Mouse (Mus musculus) kidney, adult 8-10 months (tissue): ENCODE results near the gene Shisa5.

Experiments used
- DNase-seq, 2 experiments: peaks; one replicate each; pipeline ENCODE4 v3.0.0; 2022

The Shisa5 gene

DNA sequence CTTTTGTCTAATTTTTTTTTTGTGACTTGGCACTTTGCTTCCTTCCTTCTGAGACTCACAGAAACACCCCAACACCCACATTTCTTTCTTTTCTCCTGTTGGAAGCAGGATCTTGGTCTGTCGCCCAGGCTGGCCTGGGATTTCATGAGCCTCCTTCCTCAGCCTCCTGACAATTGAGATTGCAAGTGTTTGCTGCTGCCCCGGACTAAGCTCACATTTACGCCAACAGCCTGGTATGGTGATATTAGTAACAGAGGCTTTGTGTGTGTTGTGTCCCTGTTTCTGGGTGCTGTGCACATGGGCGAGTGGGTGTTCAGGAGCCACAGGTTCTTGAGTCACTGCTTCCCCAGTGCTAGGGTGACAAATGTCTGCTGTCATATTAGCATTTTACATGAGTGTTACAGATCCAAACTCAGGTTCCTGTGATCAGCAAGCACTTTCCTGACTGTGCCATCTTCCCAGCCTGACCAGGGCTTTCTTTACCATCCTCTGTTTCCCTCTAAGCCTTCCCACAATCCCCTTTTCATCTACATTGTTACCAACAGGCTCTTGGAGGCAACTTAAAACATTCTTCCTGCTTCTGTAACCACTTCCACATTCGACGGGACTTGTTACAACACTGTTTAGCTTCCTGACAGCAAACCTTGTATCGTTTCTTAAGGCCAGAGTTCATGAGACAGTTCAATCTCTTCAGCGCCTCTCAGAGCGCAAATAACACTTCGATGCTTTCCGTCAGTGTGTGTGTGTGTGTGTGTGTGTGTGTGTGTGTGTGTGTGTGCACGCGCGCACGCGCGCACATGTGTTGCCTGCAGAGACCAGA, 15.3 kb upstream of the Shisa5 start:
- no peak for DNase-seq

DNA sequence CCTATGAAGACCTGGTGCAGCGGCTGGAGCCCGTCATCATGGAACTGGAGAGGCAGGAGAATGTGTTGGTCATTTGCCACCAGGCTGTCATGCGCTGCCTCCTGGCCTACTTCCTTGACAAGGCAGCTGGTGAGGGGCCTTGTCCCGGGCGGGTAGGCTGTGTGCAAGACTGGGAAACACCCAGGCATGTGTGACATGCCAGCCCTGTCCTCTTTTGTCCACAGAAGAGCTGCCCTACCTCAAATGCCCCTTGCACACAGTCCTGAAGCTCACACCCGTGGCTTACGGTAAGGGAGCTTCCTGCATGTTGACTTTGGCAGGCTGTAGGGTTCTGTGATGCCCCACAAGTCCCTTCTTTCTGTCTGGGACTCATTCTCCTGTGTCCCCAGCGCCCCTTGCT, 10.8 kb upstream of the Shisa5 start:
- DNase-seq = no peak

GRCm38 (mm10) chr9:109028421-109028820, 9.9 kb upstream of the Shisa5 start:
- no peak for DNase-seq

DNA sequence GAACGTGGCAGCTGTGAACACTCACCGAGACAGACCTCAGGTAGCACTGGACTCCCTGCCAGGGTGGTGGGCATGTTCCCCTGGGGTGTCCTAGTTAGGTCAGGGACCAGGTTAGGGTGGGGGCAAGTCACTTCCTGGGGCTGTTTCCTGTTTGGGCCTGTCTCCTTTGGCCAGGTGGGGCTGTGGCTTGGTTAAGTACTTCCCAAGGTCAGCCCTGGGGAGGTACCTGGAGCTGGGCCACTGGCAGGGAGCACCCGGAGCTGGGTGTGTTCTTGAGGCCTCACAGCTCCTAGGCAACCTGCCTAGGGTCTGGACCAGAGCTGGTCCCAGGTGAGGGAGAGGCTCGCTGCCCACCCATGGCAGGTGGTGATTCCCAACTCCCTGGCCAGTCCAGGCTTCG, 9.4 kb upstream of the Shisa5 start:
- no peak for DNase-seq

GRCm38 (mm10) chr9:109030312-109030711, 8.1 kb upstream of the Shisa5 start:
- DNase-seq = no peak

- DNase-seq = no peak
Observed at GRCm38 (mm10) chr9:109031001-109031400, 7.4 kb upstream of the Shisa5 start.

GRCm38 (mm10) chr9:109031686-109032085, 6.7 kb upstream of the Shisa5 start:
- DNase-seq = no peak

GRCm38 (mm10) chr9:109032435-109032834, 5.9 kb upstream of the Shisa5 start:
- no peak for DNase-seq

DNA sequence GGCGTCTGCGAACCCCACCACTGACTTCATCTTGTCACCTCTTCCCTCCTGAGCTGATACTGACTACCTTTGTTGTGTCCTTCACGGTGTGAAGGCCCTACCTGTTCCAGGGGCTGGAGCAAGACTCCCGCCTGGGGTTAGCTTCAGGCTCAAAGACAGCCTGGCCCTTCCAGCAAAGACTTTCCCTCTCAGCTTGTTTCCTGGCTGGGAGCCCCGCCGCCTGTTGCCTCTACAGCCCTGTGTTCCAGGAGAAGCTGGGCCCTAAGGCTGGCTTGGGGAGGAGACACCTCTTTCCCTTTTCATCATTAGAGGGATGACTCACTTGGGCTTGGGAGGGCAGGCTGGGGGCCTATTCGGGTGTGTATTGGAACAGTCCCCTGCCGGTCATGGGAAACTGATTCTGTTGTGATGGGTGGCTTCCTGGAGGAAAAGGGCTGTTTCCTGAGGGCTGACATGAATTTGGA, 568 bp downstream of the Shisa5 start:
- DNase-seq = peak; percentile 66 to 68

DNA sequence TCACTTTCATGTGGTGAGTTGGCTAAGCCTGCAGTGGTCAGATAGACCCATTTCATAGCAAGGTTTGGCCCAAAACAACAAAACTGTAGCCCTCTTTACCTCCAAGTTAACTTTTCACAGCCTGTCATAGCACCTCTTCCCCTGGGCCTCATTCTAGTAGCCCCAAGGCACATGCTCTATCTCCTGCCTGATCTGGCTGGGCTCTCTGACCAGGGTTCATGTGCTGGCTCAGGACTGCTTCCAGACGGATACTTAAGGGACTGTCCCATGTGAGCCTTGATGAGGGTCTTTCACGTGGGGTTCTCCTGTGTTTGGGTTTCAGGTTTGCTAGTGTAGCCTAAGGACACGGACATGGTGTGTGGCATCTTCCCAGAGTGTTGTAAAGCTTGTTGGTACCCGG, 1.3 kb downstream of the Shisa5 start:
- DNase-seq = no peak

DNA sequence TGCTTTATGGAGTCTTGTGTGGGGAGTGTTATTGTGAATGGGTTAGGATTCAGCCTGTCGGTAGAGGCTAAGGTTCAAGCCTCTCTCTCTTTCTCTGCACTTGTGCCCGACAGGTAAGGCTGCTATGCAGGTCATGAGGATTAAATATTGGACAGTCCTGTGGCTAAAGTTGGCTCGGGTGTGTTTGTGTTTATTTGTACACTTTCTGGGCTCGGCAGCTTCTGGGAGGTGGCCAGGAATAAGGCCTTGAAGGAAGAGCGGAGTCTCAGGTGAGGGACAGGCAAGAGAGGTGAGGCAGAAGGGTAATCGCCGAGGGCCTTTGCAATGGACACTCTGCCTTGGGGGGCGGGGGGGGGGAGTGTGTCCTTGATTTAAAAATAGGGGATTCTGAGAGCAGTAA, 1.9 kb downstream of the Shisa5 start:
- peak; percentile 61 to 65 for DNase-seq

GRCm38 (mm10) chr9:109040906-109041305, 2.5 kb downstream of the Shisa5 start:
- DNase-seq = peak; percentile 25 to 55

GRCm38 (mm10) chr9:109041351-109041750, 3.0 kb downstream of the Shisa5 start:
- DNase-seq = no peak

DNA sequence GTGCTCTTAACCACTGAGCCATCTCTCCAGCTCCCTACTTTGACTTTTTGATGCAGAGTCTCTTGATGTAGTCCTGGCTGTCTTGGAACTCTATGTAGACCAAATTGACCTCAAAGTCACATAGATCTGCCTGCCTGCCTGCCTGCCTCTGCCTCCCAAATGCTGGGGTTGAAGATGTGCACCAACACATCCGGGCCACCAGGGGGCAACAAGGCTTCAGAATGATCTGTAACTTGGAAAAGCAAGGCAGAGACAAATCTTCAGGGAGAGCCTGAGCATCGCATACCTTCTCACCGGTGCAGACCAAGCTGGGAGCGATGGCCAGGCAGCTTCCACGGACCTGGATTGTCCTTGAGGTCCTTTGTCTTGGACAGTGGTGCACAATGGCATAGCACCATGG, 7.9 kb downstream of the Shisa5 start:
- peak; percentile 54 to 71 for DNase-seq

- no peak for DNase-seq
Observed at GRCm38 (mm10) chr9:109049316-109049715, 11.0 kb downstream of the Shisa5 start.

- DNase-seq = no peak
Observed at GRCm38 (mm10) chr9:109049996-109050673, 11.8 kb downstream of the Shisa5 start.

GRCm38 (mm10) chr9:109050674-109050997, 12.3 kb downstream of the Shisa5 start:
- no peak for DNase-seq

GRCm38 (mm10) chr9:109051011-109051501, 12.7 kb downstream of the Shisa5 start:
- DNase-seq = no peak

DNA sequence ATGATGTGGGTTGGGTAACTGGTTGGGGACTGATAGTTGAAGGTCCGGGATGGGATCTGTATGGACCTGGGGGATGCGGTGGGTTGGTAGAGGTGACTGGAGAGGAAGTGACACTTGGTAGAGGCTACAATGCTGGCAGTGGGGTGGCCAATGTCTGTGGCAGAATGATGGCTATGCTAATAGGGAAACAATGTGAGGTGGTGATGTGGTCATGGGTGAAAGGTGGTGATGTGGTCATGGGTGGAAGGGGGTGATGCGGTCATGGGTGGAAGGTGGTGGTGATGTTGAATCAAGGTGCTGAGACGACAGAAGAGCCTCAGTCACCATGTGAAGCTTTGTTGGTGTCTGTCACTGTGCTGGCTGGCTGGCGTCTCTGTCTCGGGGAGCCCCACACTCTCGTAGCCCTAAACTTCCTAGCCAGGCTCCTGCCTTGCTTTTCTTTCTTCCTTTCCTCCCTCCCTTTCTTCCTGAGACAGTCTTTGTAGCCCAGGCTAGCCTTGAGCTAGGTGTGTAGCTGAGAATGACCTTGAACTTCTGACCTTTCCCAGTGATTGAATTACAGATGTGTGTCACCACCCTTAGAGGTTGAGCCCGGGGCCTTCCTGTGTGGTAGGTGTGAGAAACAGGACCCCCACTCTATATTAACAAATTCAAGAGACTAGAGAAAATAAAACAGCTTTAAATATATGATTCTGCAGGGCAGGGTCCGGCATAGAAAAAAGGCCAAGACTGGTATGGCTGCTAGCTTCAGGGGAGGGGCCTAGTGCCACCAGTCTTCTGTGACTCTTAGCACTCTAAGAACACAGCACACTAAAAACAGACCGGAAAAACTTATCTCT, 13.5 kb downstream of the Shisa5 start:
- DNase-seq = no peak

GRCm38 (mm10) chr9:109052490-109053260, 14.3 kb downstream of the Shisa5 start:
- no peak for DNase-seq

- DNase-seq = no peak
Observed at GRCm38 (mm10) chr9:109053366-109053765, 15.0 kb downstream of the Shisa5 start.

GRCm38 (mm10) chr9:109053851-109054250, 15.5 kb downstream of the Shisa5 start:
- DNase-seq = no peak
